Mouse (Mus musculus): Measurements from ENCODE around the gene Snx27. TPM values are rescaled to one million over a fixed set of nuclear protein-coding genes. Genes with fewer than 3 reads are reported as not detected.

The Snx27 gene
- polyA plus RNA-seq, 1 experiment from 2014 or later: 30.7 TPM

- Histone ChIP-seq H3K4me3 (no peak overlapping the region), H3K27me3 (peaks cover 4% of the 10 kb centered on the region), H3K9ac (no peak overlapping the region), H3K27ac (peak overlapping the region; percentile 53; the same call in 1 of the 2 replicates), H3K9me3 (replicated peaks) (no peaks in the 10 kb centered on the region), H3K4me1 (replicated peaks) (peaks cover 25% of the 10 kb centered on the region), H3K36me3 (no peaks in the 10 kb centered on the region), H3K4me2 (no peak overlapping the region)
- WGBS: 30% methylated on average over 5 of the region's 5 CpGs
- no peak for ATAC-seq (replicated peaks; ENCODE audit: insufficient number of reproducible peaks, insufficient read depth, low FRiP score, low read depth)
Observed at GRCm38 (mm10) chr3:94473567-94474232, 108.8 kb downstream of the Snx27 start.

GRCm38 (mm10) chr3:94473115-94473505, 109.4 kb downstream of the Snx27 start:
- peaks cover 23% of the 10 kb centered on the region for H3K4me1 ChIP-seq (replicated peaks)
- no peak for ATAC-seq (replicated peaks; ENCODE audit: insufficient number of reproducible peaks, insufficient read depth, low FRiP score, low read depth)
- peak overlapping the region; percentile 65 for H3K4me2 ChIP-seq
- WGBS: 37% methylated on average over 10 of the region's 10 CpGs
- H3K27me3 ChIP-seq: no peaks in the 10 kb centered on the region
- H3K9ac ChIP-seq: no peak overlapping the region
- peak overlapping the region; percentile 53 for H3K27ac ChIP-seq
- no peaks in the 10 kb centered on the region for H3K9me3 ChIP-seq (replicated peaks)
- H3K4me3 ChIP-seq: no peak overlapping the region
- H3K36me3 ChIP-seq: no peaks in the 10 kb centered on the region

- peak overlapping the region; percentile 65 for H3K4me2 ChIP-seq
- H3K36me3 ChIP-seq: no peaks in the 10 kb centered on the region
- peak overlapping the region; percentile 53 for H3K27ac ChIP-seq
- H3K9me3 ChIP-seq (replicated peaks): no peaks in the 10 kb centered on the region
- WGBS: 12% methylated on average over 28 of the region's 28 CpGs
- no peaks in the 10 kb centered on the region for H3K27me3 ChIP-seq
- peaks cover 23% of the 10 kb centered on the region for H3K4me1 ChIP-seq (replicated peaks)
- peak; percentile 72 for ATAC-seq (replicated peaks; ENCODE audit: insufficient number of reproducible peaks, insufficient read depth, low FRiP score, low read depth)
- H3K4me3 ChIP-seq: peak overlapping the region; percentile 37
- 0 out of 2 replicates have a peak overlapping the region, but pooled peaks have one; percentile 7 for H3K9ac ChIP-seq
Observed at GRCm38 (mm10) chr3:94472447-94473114, 109.9 kb downstream of the Snx27 start.

GRCm38 (mm10) chr3:94468931-94469330, 113.6 kb downstream of the Snx27 start:
- 56% methylated on average over 3 of the region's 3 CpGs for WGBS
- no peak overlapping the region for H3K4me2 ChIP-seq
- H3K27me3 ChIP-seq: no peaks in the 10 kb centered on the region
- no peaks in the 10 kb centered on the region for H3K9me3 ChIP-seq (replicated peaks)
- no peak overlapping the region for H3K27ac ChIP-seq
- no peak for ATAC-seq (replicated peaks; ENCODE audit: insufficient number of reproducible peaks, insufficient read depth, low FRiP score, low read depth)
- H3K36me3 ChIP-seq: no peaks in the 10 kb centered on the region
- no peak overlapping the region for H3K9ac ChIP-seq
- peaks cover 18% of the 10 kb centered on the region for H3K4me1 ChIP-seq (replicated peaks)
- H3K4me3 ChIP-seq: no peak overlapping the region

- H3K4me3 ChIP-seq: no peak overlapping the region
- H3K9ac ChIP-seq: no peak overlapping the region
- no peaks in the 10 kb centered on the region for H3K36me3 ChIP-seq
- no peak for ATAC-seq (replicated peaks; ENCODE audit: insufficient number of reproducible peaks, insufficient read depth, low FRiP score, low read depth)
- H3K4me1 ChIP-seq (replicated peaks): no peaks in the 10 kb centered on the region
- H3K4me2 ChIP-seq: no peak overlapping the region
- H3K27me3 ChIP-seq: no peaks in the 10 kb centered on the region
- no peak overlapping the region for H3K27ac ChIP-seq
- WGBS: 77% methylated on average over 13 of the region's 13 CpGs
- no peaks in the 10 kb centered on the region for H3K9me3 ChIP-seq (replicated peaks)
Observed at GRCm38 (mm10) chr3:94465632-94466430, 116.7 kb downstream of the Snx27 start.

GRCm38 (mm10) chr3:94463926-94464578, 118.5 kb downstream of the Snx27 start:
- no peaks in the 10 kb centered on the region for H3K36me3 ChIP-seq
- no peak overlapping the region for H3K4me3 ChIP-seq
- no peaks in the 10 kb centered on the region for H3K27me3 ChIP-seq
- ATAC-seq (replicated peaks; ENCODE audit: insufficient number of reproducible peaks, insufficient read depth, low FRiP score, low read depth): no peak
- no peaks in the 10 kb centered on the region for H3K4me1 ChIP-seq (replicated peaks)
- WGBS: 52% methylated on average over 11 of the region's 11 CpGs
- H3K9me3 ChIP-seq (replicated peaks): no peaks in the 10 kb centered on the region
- H3K27ac ChIP-seq: no peak overlapping the region
- no peak overlapping the region for H3K9ac ChIP-seq
- no peak overlapping the region for H3K4me2 ChIP-seq

GRCm38 (mm10) chr3:94459834-94460233, 122.7 kb downstream of the Snx27 start:
- no peaks in the 10 kb centered on the region for H3K36me3 ChIP-seq
- H3K27me3 ChIP-seq: no peaks in the 10 kb centered on the region; the same call in 1 of the 2 replicates
- no peak for ATAC-seq (replicated peaks; ENCODE audit: insufficient number of reproducible peaks, insufficient read depth, low FRiP score, low read depth)
- no peak overlapping the region for H3K27ac ChIP-seq
- H3K9me3 ChIP-seq (replicated peaks): no peaks in the 10 kb centered on the region
- no peak overlapping the region for H3K4me3 ChIP-seq
- 0 out of 2 replicates have a peak, but pooled peaks cover 4% of the 10 kb centered on the region for H3K4me1 ChIP-seq (replicated peaks)
- H3K9ac ChIP-seq: no peak overlapping the region
- 82% methylated on average over 2 of the region's 2 CpGs for WGBS
- no peak overlapping the region for H3K4me2 ChIP-seq

- H3K27ac ChIP-seq: no peak overlapping the region
- peak overlapping the region; percentile 43; the same call in 1 of the 2 replicates for H3K9ac ChIP-seq
- no peak overlapping the region for H3K4me3 ChIP-seq
- ATAC-seq (replicated peaks; ENCODE audit: insufficient number of reproducible peaks, insufficient read depth, low FRiP score, low read depth): no peak
- 0 out of 2 replicates have a peak, but pooled peaks cover 4% of the 10 kb centered on the region for H3K4me1 ChIP-seq (replicated peaks)
- H3K27me3 ChIP-seq: no peaks in the 10 kb centered on the region; the same call in 1 of the 2 replicates
- H3K36me3 ChIP-seq: no peaks in the 10 kb centered on the region
- WGBS: 69% methylated on average over 3 of the region's 3 CpGs
- H3K4me2 ChIP-seq: peak overlapping the region; percentile 58; the same call in 1 of the 2 replicates
- H3K9me3 ChIP-seq (replicated peaks): no peaks in the 10 kb centered on the region
Observed at GRCm38 (mm10) chr3:94457055-94457454, 125.5 kb downstream of the Snx27 start.

GRCm38 (mm10) chr3:94456529-94457000, 126.0 kb downstream of the Snx27 start:
- Histone ChIP-seq H3K27me3 (no peaks in the 10 kb centered on the region; the same call in 1 of the 2 replicates), H3K4me2 (peak overlapping the region; percentile 58), H3K9ac (peak overlapping the region; percentile 43; the same call in 1 of the 2 replicates), H3K4me1 (replicated peaks) (0 out of 2 replicates have a peak, but pooled peaks cover 4% of the 10 kb centered on the region), H3K27ac (no peak overlapping the region), H3K4me3 (peak overlapping the region; percentile 45), H3K36me3 (no peaks in the 10 kb centered on the region), H3K9me3 (replicated peaks) (no peaks in the 10 kb centered on the region)
- WGBS: 1% methylated on average over 12 of the region's 12 CpGs
- ATAC-seq (replicated peaks; ENCODE audit: insufficient number of reproducible peaks, insufficient read depth, low FRiP score, low read depth): peak; percentile 85

- Histone ChIP-seq H3K4me3 (no peak overlapping the region), H3K4me1 (replicated peaks) (peaks cover under 1% of the 10 kb centered on the region), H3K27me3 (no peaks in the 10 kb centered on the region), H3K9ac (no peak overlapping the region), H3K4me2 (no peak overlapping the region), H3K36me3 (peaks cover 47% of the 10 kb centered on the region), H3K9me3 (replicated peaks) (no peaks in the 10 kb centered on the region), H3K27ac (no peak overlapping the region)
- no peak for ATAC-seq (replicated peaks; ENCODE audit: insufficient number of reproducible peaks, insufficient read depth, low FRiP score, low read depth)
- WGBS: 95% methylated on average over 2 of the region's 2 CpGs
Observed at GRCm38 (mm10) chr3:94449377-94449776, 133.1 kb downstream of the Snx27 start.
